Mouse (Mus musculus) heart, adult 2 months (tissue): ENCODE results near the gene Defb47. TPM values are rescaled to one million over a fixed set of nuclear protein-coding genes. Genes with fewer than 3 reads are reported as not detected.

Experiments
- DNase-seq, 2 experiments: peaks; one replicate each; pipeline ENCODE4 v3.0.0; 2021
- H3K27ac ChIP-seq: fragments of 200-600 bp; 2 replicates; pipeline ENCODE4 v1.8.1; 2022
- H3K27me3 ChIP-seq: fragments of 200-500 bp; 2 replicates; pipeline ENCODE4 v1.6.1; 2012; ENCODE audit warnings: mild to moderate bottlenecking, low read length, inconsistent platforms, mixed read lengths; ENCODE audit not compliant: control insufficient read depth, insufficient read depth
- H3K36me3 ChIP-seq: fragments of 200-500 bp; 2 replicates; pipeline ENCODE4 v1.6.1; 2012; ENCODE audit warnings: low read length, inconsistent platforms; ENCODE audit not compliant: control insufficient read depth, insufficient read depth
- H3K4me1 ChIP-seq: fragments of 200-500 bp; 2 replicates; pipeline ENCODE4 v1.6.1; 2011; ENCODE audit warnings: low read length; ENCODE audit not compliant: control insufficient read depth, insufficient read depth
- H3K4me3 ChIP-seq: fragments of 200-600 bp; 2 replicates; pipeline ENCODE4 v1.8.1; 2022
- H3K79me2 ChIP-seq: fragments of 200-500 bp; replicated peaks from 2 replicates; pipeline ENCODE4 v1.6.1; 2012; ENCODE audit warnings: mild to moderate bottlenecking, inconsistent platforms, low read length, moderate library complexity, mixed read lengths; ENCODE audit not compliant: control insufficient read depth, insufficient read depth
- H3K9ac ChIP-seq: fragments of 200-500 bp; 2 replicates; pipeline ENCODE4 v1.6.1; 2012; ENCODE audit warnings: low read depth, mild to moderate bottlenecking, control low read depth, inconsistent platforms, low read length, mixed read lengths
- CTCF ChIP-seq: fragments of 200-600 bp; IDR thresholded peaks from 2 replicates; pipeline ENCODE4 v1.8.1; 2022; ENCODE audit warnings: antibody characterized with exemption, mild to moderate bottlenecking, moderate library complexity
- EP300 ChIP-seq: fragments of 200-500 bp; IDR thresholded peaks from 2 replicates; pipeline ENCODE4 v1.6.1; 2011; ENCODE audit warnings: low read depth, low read length, control low read depth; ENCODE audit not compliant: insufficient read depth
- POLR2A ChIP-seq: fragments of 200-500 bp; IDR thresholded peaks from 2 replicates; pipeline ENCODE4 v1.6.1; 2011; ENCODE audit warnings: mild to moderate bottlenecking, low read depth, low read length, control low read depth; ENCODE audit not compliant: insufficient read depth
- WGBS: fragments of 180-500 bp; shearing (Covaris S2); methylation state at CpG from one replicate; pipeline ENCODE4 v1.1.7; 2018; 5-methylcytosine and 5-hydroxymethylcytosine counted together
- intact Hi-C: fragments of 180-260 bp; cut with DNase I; formaldehyde crosslinking; loops from one replicate; pipeline ENCODE4 v1.15.1; 2025
- polyA plus RNA-seq: library from polyadenylated mRNA; depleted of rRNA; stranded (reverse); fragments of >200 nt; gene quantifications from 2 replicates; pipeline ENCODE4 v1.2.3, GENCODE M21; 2012; rRNA removed
- total RNA-seq, 2 experiments: library from RNA; stranded (reverse); gene quantifications; 2 replicates each; pipeline ENCODE4 v1.2.3; 2021

The Defb47 gene
- total and polyA plus RNA-seq, 3 experiments, result not detected

DNA sequence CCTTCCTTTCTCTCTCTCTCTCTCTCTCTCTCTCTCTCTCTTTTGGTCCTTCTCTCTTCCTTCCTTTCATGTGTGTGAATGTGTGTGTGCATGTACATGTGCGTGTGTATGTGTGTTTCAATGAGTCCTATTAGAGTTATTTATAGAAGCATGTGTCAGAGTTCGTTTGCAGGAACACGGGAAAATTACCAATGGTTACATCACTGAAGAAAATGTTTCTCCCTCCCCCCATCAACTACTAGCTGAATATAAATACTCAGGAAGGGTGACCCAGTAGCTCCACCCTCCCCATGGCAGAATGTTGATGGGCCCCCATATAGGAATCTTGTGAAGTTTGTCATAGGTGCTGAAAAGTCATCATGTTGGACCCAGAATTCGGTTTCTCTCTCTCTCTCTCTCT lies 15.2 kb downstream of the Defb47 start:
- WGBS, result 37% methylated on average over 4 of the region's 4 CpGs
- TF ChIP-seq EP300 (no peak), POLR2A (no peak), CTCF (no peak)
- no peak for DNase-seq
- H3K4me3 ChIP-seq, result no peak overlapping the region
- intact Hi-C loops, result no loop called here
- no peaks in the 10 kb centered on the region for H3K36me3 ChIP-seq
- no peaks in the 10 kb centered on the region; the same call in 1 of the 2 replicates for H3K27me3 ChIP-seq
- H3K79me2 ChIP-seq, result no peaks in the 10 kb centered on the region
- no peaks in the 10 kb centered on the region for H3K4me1 ChIP-seq
- no peak overlapping the region for H3K9ac ChIP-seq
- H3K27ac ChIP-seq, result no peak overlapping the region

DNA sequence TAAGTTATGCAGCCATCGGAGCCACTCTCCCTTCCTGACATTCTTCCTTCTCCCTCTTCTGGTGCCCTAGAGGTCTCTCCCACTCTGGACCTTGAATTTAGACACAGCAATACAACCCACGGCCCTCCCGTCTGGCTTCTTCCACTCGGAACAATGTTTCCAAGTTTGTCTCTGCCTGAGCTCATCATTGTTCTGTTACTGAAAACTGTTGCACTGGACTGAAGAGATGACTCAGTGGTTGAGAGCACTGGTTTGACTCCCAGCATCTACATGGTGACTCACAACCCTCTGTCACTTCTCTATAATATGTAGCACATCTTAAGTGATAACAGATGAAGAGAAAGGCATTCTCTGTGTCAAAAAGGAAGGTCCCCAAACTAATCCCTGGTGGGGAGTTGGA lies 16.8 kb downstream of the Defb47 start:
- Histone ChIP-seq H3K36me3 (no peaks in the 10 kb centered on the region), H3K4me3 (no peak overlapping the region), H3K4me1 (no peaks in the 10 kb centered on the region), H3K27ac (no peak overlapping the region), H3K9ac (no peak overlapping the region), H3K79me2 (no peaks in the 10 kb centered on the region), H3K27me3 (no peaks in the 10 kb centered on the region; the same call in 1 of the 2 replicates)
- TF ChIP-seq EP300 (no peak), CTCF (no peak), POLR2A (no peak)
- DNase-seq, result no peak
- WGBS, result 62% methylated on average over 4 of the region's 4 CpGs
- intact Hi-C loops, result no loop called here

DNA sequence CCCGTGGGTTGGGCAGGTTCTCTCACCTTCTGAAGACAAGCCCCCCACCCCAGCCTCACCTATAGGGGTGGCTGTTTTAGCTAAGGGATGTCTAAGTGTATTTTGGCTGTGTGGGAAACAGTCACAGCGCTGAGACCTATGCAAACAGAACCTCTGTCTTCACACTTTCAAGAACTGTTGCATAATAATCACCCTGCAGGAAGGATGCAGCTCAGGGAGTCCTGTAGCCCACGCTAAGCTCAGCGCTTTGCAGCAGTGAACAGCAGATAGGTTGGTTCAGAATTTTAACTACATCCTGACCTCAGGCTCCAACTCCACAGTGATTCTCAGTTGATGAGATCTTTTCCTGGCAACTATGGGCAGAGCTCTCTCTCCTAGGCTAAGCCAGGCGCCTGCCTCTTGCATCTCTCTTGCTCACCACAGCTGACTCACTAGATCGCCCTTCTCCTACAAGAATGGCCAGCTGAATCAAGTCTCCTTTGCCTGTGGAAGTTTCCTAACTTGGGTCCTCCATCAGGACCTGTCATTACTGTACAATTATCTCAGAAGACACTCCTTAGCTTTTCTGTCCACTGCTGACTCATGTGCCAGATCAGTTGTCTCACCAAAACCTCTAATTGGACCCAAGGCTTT lies 22.8 kb downstream of the Defb47 start:
- H3K27me3 ChIP-seq, result no peaks in the 10 kb centered on the region; the same call in 1 of the 2 replicates
- no peaks in the 10 kb centered on the region for H3K36me3 ChIP-seq
- TF ChIP-seq CTCF, result no peak
- no peak for TF ChIP-seq POLR2A
- TF ChIP-seq EP300, result no peak
- intact Hi-C loops, result no loop called here
- H3K27ac ChIP-seq, result no peak overlapping the region
- H3K9ac ChIP-seq, result no peak overlapping the region
- no peak for DNase-seq
- 49% methylated on average over 6 of the region's 6 CpGs for WGBS
- H3K4me3 ChIP-seq, result no peak overlapping the region
- H3K4me1 ChIP-seq, result no peaks in the 10 kb centered on the region
- H3K79me2 ChIP-seq, result no peaks in the 10 kb centered on the region

DNA sequence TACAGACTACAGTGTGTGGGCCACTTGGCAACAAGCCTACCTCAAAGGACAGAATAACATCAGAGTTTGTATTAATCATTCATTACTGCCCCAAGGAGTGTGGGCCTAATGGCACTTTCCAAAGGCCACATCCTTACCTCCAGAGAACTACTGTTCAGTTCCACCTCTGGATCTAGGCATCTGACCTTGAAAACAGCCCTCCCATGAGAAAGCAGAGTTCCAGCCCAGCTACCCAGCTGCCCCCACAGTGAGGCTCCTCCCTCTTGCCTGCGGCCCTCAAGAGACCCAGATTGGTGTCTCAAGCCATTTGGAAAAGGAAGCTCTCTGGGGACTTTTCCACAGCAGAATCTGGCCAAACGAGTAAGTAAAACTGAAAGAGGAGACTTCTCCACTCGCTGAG lies 48.8 kb downstream of the Defb47 start, which contains the start of gene Defb42:
Gene Defb42, plus strand, starts transcription at position 301 of the 400 bp plus-strand sequence.
- Histone ChIP-seq H3K27me3 (no peaks in the 10 kb centered on the region), H3K27ac (no peak within 1 kb of the TSS), H3K4me3 (no peak within 1 kb of the TSS), H3K79me2 (no peaks in the 10 kb centered on the region), H3K4me1 (no peaks in the 10 kb centered on the region), H3K9ac (no peak within 1 kb of the TSS), H3K36me3 (no peaks in the 10 kb centered on the region)
- no peak for DNase-seq
- intact Hi-C loops, result no loop called here
- TF ChIP-seq CTCF, result no peak
- no peak for TF ChIP-seq EP300
- no peak for TF ChIP-seq POLR2A
- 72% methylated on average over 3 of the region's 3 CpGs for WGBS

DNA sequence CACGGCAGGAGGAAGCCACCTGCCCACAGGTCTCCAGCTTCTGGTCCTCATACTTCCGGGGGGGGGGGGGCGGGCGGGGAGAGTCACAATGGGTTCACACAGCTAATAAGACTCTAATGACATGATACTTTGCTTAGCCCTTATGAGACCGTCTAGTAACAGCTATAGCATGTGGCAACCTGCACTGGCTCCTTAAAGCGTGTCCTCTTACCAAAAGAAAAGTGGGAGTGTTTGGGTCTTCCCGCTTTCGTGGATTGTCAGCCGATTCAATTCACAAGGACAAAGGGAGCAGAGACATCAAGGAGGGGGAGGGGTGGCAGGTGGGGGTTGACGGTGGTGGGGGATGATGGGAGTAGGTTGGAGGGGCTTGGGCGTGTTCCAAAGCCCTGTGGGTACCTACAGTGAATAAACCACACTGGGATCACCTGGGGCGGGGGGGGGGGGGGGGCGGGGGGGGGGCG lies 52.1 kb downstream of the Defb47 start, which contains the start of gene Defb30:
Gene Defb30, minus strand, starts transcription at position 51 of the 461 bp plus-strand sequence.
- Histone ChIP-seq H3K27me3 (no peaks in the 10 kb centered on the region), H3K27ac (no peak within 1 kb of the TSS), H3K4me3 (no peak within 1 kb of the TSS), H3K4me1 (peaks cover 3% of the 10 kb centered on the region; the same call in 1 of the 2 replicates), H3K36me3 (no peaks in the 10 kb centered on the region), H3K9ac (no peak within 1 kb of the TSS), H3K79me2 (no peaks in the 10 kb centered on the region)
- DNase-seq, result no peak
- intact Hi-C loops, result loop anchor here (5.0 kb wide), 1 partner anchor 422 kb away; no protein-coding TSS in a partner anchor
- WGBS, result 80% methylated on average over 11 of the region's 14 CpGs
- TF ChIP-seq POLR2A (no peak), CTCF (no peak), EP300 (no peak)

Other genes starting within 250 kb of the Defb47 start
- 10 to 100 TPM; 13.6 to 16.9 TPM for gene Ints6, start 236.9 kb upstream of the Defb47 start, total RNA-seq
- 3.7 and 6.7 TPM in 2 replicates for gene Ints6, start 236.9 kb upstream of the Defb47 start, polyA plus RNA-seq
- 1 to 10 TPM; 6.5 to 6.7 TPM for gene Wdfy2, start 160.4 kb upstream of the Defb47 start, total RNA-seq
- gene Wdfy2, start 160.4 kb upstream of the Defb47 start, polyA plus RNA-seq, result 5.0 and 8.0 TPM in 2 replicates
- not detected for gene Defb48, start 13.6 kb upstream of the Defb47 start, total RNA-seq
- gene Defb48, start 13.6 kb upstream of the Defb47 start, polyA plus RNA-seq, result not detected in 2 replicates
- gene Defb43, start 13.7 kb downstream of the Defb47 start, total RNA-seq, result not detected
- not detected in 2 replicates for gene Defb43, start 13.7 kb downstream of the Defb47 start, polyA plus RNA-seq
- under 1 TPM in 1 of 2 experiments, not detected in 1; 0.16 TPM for gene Defb42, start 48.9 kb downstream of the Defb47 start, total RNA-seq
- gene Defb42, start 48.9 kb downstream of the Defb47 start, polyA plus RNA-seq, result 0.12 and 0.16 TPM in 2 replicates
- not detected for gene Defb30, start 51.9 kb downstream of the Defb47 start, total RNA-seq
- gene Defb30, start 51.9 kb downstream of the Defb47 start, polyA plus RNA-seq, result not detected in 2 replicates